Mouse (Mus musculus) neural tube, embryonic 11.5 days (tissue): ENCODE results near the gene Kif5a. TPM values are rescaled to one million over a fixed set of nuclear protein-coding genes. Genes with fewer than 3 reads are reported as not detected.
A peak's percentile ranks its signal among the peaks of the same experiment; 100 is the strongest.

Experiments
- ATAC-seq: fragments of 200-750 bp; cut with Nextera tagmentation; 2 replicates; pipeline ENCODE4 v1.8.0; 2017; ENCODE audit warnings: moderate number of reproducible peaks, mild to moderate bottlenecking, moderate TSS enrichment, moderate library complexity; ENCODE audit not compliant: insufficient read depth, low FRiP score, low TSS enrichment
- DNase-seq: peaks from one replicate; pipeline ENCODE4 v3.0.0-alpha.2; 2015; ENCODE audit warnings: low spot score
- H3K27ac ChIP-seq: fragments of 300-500 bp; sonication (generic); 2 replicates; pipeline ENCODE4 v1.5.1; 2014; ENCODE audit warnings: low read depth, mild to moderate bottlenecking, low read length
- H3K27me3 ChIP-seq: fragments of 300-500 bp; sonication (generic); 2 replicates; pipeline ENCODE4 v1.6.1; 2014; ENCODE audit warnings: mild to moderate bottlenecking, low read length, mixed read lengths; ENCODE audit not compliant: control insufficient read depth, insufficient read depth
- H3K36me3 ChIP-seq: fragments of 300-500 bp; sonication (generic); 2 replicates; pipeline ENCODE4 v1.6.1; 2014; ENCODE audit warnings: mild to moderate bottlenecking, low read length, moderate library complexity, mixed read lengths; ENCODE audit not compliant: control insufficient read depth, insufficient read depth
- H3K4me1 ChIP-seq: fragments of 300-500 bp; sonication (generic); 2 replicates; pipeline ENCODE4 v1.6.1; 2014; ENCODE audit warnings: low read length, mixed read lengths; ENCODE audit not compliant: control insufficient read depth, insufficient read depth
- H3K4me2 ChIP-seq: fragments of 300-500 bp; sonication (generic); 2 replicates; pipeline ENCODE4 v1.6.1; 2014; ENCODE audit warnings: low read depth, mild to moderate bottlenecking, moderate library complexity
- H3K4me3 ChIP-seq: fragments of 300-500 bp; sonication (generic); 2 replicates; pipeline ENCODE4 v1.5.1; 2014; ENCODE audit warnings: low read depth, low read length
- H3K9ac ChIP-seq: fragments of 300-500 bp; sonication (generic); 2 replicates; pipeline ENCODE4 v1.6.1; 2014; ENCODE audit warnings: mild to moderate bottlenecking, low read length
- H3K9me3 ChIP-seq: fragments of 300-500 bp; sonication (generic); 2 replicates; pipeline ENCODE4 v1.6.1; 2016; ENCODE audit warnings: low read length; ENCODE audit not compliant: control insufficient read depth
- WGBS: fragments of 180-500 bp; shearing (Covaris S2); extraction: QIAGEN DNeasy Blood & Tissue Kit; methylation state at CpG from one replicate; pipeline ENCODE4 v1.1.7; 2014; 5-methylcytosine and 5-hydroxymethylcytosine counted together
- polyA plus RNA-seq: library from polyadenylated mRNA; unstranded; fragments of >200 nt; fragmentation: Nextera tagmentation; extraction: Ambion mirVana; gene quantifications from 2 replicates; pipeline ENCODE4 v1.2.1, GENCODE M21; 2014

The Kif5a gene
- polyA plus RNA-seq, 1 experiment from 2014 or later: 51.0 TPM

DNA sequence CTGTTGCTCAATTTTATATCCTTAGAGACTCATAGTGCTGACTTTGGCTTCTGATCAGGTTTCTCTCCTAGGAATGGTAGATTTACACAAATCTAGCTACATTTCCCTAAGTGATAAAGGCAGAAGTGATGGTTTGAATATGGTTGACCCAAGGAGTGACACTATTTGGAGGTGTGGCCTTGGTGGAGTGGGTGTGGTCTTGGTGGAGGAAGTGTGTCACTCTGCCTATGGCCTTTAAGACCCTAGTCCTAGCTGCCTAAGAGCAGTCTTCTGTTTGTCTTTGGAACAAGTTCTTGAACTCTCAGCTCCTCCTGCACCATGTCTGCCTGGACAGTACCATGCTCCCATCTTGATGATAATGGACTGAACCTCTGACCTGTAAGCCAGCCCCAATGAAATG, 46.0 kb downstream of the Kif5a start:
- Histone ChIP-seq H3K9ac (no peak overlapping the region), H3K4me3 (no peak overlapping the region), H3K36me3 (no peaks in the 10 kb centered on the region), H3K27me3 (no peaks in the 10 kb centered on the region), H3K4me2 (no peak overlapping the region), H3K9me3 (no peaks in the 10 kb centered on the region), H3K4me1 (no peaks in the 10 kb centered on the region), H3K27ac (no peak overlapping the region)
- DNase-seq (no peak), ATAC-seq (no peak)

DNA sequence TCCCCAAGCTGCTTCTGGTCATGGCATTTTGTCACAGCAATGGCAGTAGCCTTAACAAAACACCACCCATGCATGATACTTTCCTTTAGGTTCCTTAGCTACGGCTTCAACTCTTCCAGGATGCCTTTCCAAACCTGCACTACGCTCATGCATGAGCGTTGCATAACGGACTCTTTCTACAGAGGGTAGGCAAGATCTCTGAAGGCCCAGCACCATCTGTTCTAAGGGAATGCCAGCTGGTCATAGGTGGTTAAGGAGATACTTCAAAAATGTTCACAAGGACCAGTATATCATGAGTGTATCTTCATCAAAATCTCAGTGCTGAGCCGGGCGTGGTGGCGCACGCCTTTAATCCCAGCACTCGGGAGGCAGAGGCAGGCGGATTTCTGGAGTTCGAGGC, 46.7 kb downstream of the Kif5a start:
- Histone ChIP-seq H3K27me3 (no peaks in the 10 kb centered on the region), H3K9me3 (no peaks in the 10 kb centered on the region), H3K4me2 (no peak overlapping the region), H3K36me3 (no peaks in the 10 kb centered on the region), H3K4me1 (no peaks in the 10 kb centered on the region), H3K27ac (no peak overlapping the region), H3K4me3 (no peak overlapping the region), H3K9ac (no peak overlapping the region)
- DNase-seq (no peak), ATAC-seq (no peak)
- WGBS: 94% methylated on average over 11 of the region's 11 CpGs

DNA sequence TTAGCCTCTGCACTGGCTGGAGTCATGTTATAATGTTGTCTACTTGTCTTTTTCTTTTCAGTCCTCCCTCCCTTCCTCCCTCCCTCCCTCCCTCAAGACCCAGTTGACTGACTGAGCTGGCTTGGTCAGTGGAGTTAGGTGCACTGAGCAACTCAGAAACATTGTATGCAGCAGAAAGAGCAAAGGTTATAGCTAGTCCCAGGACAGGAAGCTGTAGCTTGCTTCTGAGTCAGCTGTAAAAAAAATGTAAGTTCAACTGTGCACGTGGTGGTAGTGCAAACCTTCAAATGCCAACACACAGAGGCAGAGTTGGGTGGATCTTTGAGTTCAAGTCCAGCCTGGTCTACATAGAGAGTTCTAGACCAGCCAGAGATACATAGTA, 48.7 kb downstream of the Kif5a start:
- no peaks in the 10 kb centered on the region for H3K9me3 ChIP-seq
- H3K9ac ChIP-seq: no peak overlapping the region
- DNase-seq (no peak), ATAC-seq (no peak)
- H3K4me3 ChIP-seq: no peak overlapping the region
- no peaks in the 10 kb centered on the region for H3K27me3 ChIP-seq
- H3K4me2 ChIP-seq: no peak overlapping the region
- no peaks in the 10 kb centered on the region for H3K36me3 ChIP-seq
- no peak overlapping the region for H3K27ac ChIP-seq
- H3K4me1 ChIP-seq: peaks cover 8% of the 10 kb centered on the region
- WGBS: 42% methylated on average over 1 of the region's 1 CpGs

DNA sequence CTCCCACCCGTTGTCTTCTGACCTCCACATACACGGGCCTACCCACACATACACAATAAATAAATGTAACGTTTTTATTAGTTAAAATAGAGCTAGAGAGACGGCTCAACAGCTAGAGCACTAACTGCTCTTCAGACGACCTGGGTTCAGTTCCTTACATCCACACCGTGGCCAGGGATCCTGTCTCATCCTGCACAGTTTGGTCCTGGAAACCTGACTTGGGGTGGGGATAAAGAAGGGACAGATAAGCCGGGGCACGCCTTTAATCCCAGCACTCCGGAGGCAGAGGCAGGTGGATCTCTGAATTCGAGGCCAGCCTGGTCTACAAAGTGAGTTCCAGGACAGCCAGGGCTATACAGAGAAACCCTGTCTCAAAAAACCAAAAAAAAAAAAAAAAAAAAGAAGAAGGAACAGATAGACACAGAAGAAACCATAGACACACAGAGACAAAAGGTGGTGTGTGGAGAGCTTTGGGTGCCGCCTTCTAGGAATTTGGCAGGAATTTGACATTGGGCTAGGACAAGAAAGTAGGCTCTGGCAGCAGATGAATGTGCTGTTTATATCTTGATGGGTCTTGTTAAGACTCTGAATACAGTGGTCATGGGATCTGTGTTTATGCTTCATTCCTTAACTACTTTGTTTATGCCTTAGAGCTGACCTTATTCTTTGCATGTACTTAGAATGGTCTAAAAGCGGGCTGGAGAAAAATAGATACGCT, 49.3 kb downstream of the Kif5a start:
- Histone ChIP-seq H3K27me3 (no peaks in the 10 kb centered on the region), H3K4me1 (peaks cover 8% of the 10 kb centered on the region), H3K27ac (no peak overlapping the region), H3K9me3 (no peaks in the 10 kb centered on the region), H3K36me3 (no peaks in the 10 kb centered on the region), H3K4me2 (no peak overlapping the region), H3K9ac (no peak overlapping the region), H3K4me3 (no peak overlapping the region)
- DNase-seq (no peak), ATAC-seq (no peak)
- WGBS: 80% methylated on average over 13 of the region's 13 CpGs

DNA sequence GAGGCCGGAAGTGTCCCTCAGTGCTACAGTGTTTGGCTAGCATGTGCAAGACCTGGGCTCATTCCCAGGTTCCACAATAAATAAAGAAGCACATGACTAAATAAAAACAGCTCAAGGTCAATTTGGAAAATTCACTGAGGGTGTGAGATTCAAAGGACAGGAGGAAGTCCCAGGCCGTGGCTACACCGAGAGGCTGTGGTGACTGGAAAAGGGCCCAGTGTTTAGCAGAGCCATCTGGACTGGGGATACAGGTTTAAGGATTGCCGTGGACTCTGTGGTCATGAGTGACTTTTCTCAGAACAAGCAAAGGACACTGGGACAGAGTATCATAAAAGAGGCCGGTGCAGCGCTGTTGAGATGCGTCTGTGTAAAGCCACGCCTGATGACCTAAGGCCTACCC, 49.9 kb downstream of the Kif5a start:
- no peak for DNase-seq
- no peak for ATAC-seq
- Histone ChIP-seq H3K4me3 (no peak overlapping the region), H3K27me3 (no peaks in the 10 kb centered on the region), H3K9ac (no peak overlapping the region), H3K9me3 (no peaks in the 10 kb centered on the region), H3K4me1 (peaks cover 8% of the 10 kb centered on the region), H3K4me2 (no peak overlapping the region), H3K27ac (no peak overlapping the region), H3K36me3 (no peaks in the 10 kb centered on the region)
- WGBS: 94% methylated on average over 8 of the region's 8 CpGs

DNA sequence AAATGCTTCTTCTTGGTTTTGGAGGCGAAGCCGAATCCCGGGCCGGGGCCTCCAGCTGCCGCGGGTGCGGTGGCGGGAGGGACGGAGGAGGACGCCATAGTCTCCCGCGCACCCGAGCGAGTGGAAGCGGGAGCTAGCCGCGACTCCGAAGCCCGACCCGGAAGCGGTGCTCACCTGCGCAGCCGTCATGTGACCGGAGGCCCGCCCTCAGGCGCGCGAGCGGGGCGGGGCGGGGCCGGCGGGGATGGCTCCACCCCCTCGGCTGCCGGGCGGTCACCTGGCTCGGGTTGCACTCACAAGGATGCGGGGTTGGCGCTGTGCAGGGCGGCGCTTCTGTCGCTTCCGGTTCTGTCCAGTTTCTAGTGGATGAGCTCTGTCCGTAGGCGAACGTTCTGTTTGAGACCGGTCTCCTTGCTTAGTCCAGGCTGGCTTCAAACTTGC, 51.7 kb downstream of the Kif5a start, which contains the start of gene Pip4k2c:
Gene Pip4k2c, minus strand, starts transcription at position 172 of the 441 bp plus-strand sequence.
- H3K9me3 ChIP-seq: no peaks in the 10 kb centered on the region
- peak; percentile 89 for DNase-seq
- peak within 1 kb of the TSS; percentile 77 for H3K4me3 ChIP-seq
- ATAC-seq: peak; percentile 91
- no peak within 1 kb of the TSS for H3K27ac ChIP-seq
- H3K4me1 ChIP-seq: peaks cover 8% of the 10 kb centered on the region
- H3K27me3 ChIP-seq: no peaks in the 10 kb centered on the region
- WGBS: 0% methylated on average over 44 of the region's 47 CpGs
- peak within 1 kb of the TSS; percentile 89 for H3K4me2 ChIP-seq
- peak within 1 kb of the TSS; percentile 66 for H3K9ac ChIP-seq
- H3K36me3 ChIP-seq: no peaks in the 10 kb centered on the region

DNA sequence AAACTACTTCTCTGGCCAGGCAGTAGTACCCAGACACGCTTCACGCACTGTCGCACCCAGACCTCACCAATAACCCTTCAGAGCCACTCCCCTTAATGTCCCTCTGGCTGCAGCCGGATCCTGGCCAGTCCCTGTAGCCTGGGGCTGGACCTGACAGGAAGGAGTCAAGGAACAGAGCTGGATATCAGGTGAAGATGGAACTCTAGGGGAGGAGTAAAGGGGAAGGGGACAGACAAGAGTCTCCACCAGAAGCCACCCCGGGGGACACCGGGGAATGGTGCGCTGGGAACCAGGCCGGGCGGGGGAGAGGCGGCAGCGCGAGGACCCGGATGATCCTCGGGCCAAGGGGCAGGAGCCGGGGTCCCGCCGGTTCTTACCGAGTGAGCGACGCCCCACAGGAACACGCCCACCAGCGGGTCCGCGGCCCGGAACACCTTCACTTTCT, 52.2 kb downstream of the Kif5a start:
- DNase-seq (peak; percentile 47), ATAC-seq (peak; percentile 72)
- H3K27ac ChIP-seq: no peak overlapping the region

DNA sequence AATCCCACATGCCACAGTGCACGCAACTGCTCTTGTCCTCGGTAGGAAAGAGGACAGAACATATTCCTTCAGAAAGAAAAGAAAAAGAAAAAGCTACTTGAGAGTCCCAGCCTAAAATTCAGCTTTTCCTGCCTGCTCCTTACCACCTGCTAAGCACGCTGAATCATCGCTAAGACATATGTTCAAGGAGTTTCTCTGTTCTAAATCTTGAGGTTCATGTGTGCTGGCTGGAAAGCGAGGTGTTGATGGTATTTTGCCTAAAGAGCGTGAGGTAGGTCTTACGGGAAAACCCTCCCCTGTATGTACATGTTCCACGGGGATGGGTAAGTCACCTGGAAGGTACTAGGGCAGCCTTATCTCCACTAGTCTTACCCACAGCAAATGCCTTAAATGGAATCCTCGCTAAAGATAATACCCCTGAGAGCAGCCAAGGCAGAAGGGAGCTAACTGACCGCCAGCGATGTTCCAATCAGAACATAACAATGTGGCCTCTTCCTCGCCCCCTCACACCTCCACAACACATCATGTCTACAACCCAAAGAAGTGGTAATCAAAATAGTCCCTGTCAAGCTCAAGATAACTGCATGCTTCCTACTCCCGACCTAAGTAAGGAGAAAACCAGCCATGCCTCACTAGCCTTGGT, 53.1 kb downstream of the Kif5a start:
- peak overlapping the region; percentile 15 for H3K9ac ChIP-seq
- no peak for DNase-seq
- no peak for ATAC-seq
- no peaks in the 10 kb centered on the region for H3K27me3 ChIP-seq
- 88% methylated on average over 13 of the region's 13 CpGs for WGBS
- no peak overlapping the region for H3K27ac ChIP-seq
- H3K4me1 ChIP-seq: peaks cover 8% of the 10 kb centered on the region
- H3K4me2 ChIP-seq: peak overlapping the region; percentile 89
- no peaks in the 10 kb centered on the region for H3K9me3 ChIP-seq
- peak overlapping the region; percentile 77; the same call in 1 of the 2 replicates for H3K4me3 ChIP-seq
- H3K36me3 ChIP-seq: peaks cover 2% of the 10 kb centered on the region; the same call in 1 of the 2 replicates

More for the DNA sequence above, 52.2 kb downstream of the Kif5a start:
- Histone ChIP-seq H3K4me2 (peak overlapping the region; percentile 89), H3K4me1 (peaks cover 8% of the 10 kb centered on the region), H3K27me3 (no peaks in the 10 kb centered on the region), H3K4me3 (peak overlapping the region; percentile 77), H3K9ac (peak overlapping the region; percentile 66), H3K9me3 (no peaks in the 10 kb centered on the region), H3K36me3 (no peaks in the 10 kb centered on the region)
- 0% methylated on average over 25 of the region's 25 CpGs for whole genome bisulfite sequencing

DNA sequence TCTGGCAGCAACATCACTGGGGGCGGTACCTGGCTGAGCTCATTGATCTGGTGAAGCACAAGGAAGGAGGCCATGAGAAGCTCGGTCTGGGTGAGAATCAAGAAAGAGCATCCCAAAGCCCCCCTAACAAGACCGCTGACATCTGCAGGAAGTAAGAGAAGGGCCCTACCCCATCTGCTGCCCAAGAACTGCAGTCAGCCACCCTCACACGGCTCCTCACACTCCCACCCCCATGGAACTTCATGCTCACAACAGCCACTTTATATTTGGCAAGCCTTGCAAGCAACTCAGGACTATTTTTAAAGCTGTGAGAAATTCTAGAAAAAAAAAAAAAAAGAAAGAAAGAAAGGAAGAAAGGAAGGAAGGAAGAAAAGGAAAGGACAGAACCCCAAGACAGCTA, 54.2 kb downstream of the Kif5a start:
- Histone ChIP-seq H3K36me3 (peaks cover 2% of the 10 kb centered on the region; the same call in 1 of the 2 replicates), H3K4me1 (peaks cover 8% of the 10 kb centered on the region), H3K27me3 (no peaks in the 10 kb centered on the region), H3K4me3 (no peak overlapping the region), H3K9ac (no peak overlapping the region), H3K9me3 (no peaks in the 10 kb centered on the region), H3K4me2 (no peak overlapping the region), H3K27ac (no peak overlapping the region)
- no peak for ATAC-seq
- DNase-seq: no peak
- 89% methylated on average over 4 of the region's 4 CpGs for WGBS
